Mouse (Mus musculus) E14TG2a.4 (cell line): ENCODE data around the gene Ptprh.
"Not testable (repeated sequence)": the region's sequence is repeated elsewhere in the genome, so short reads cannot be mapped to it uniquely, and the experiment has no call there.

Source experiments
- H3K27me3 ChIP-seq: 2 replicates; pipeline ENCODE4 v1.6.1; 2014; ENCODE audit warnings: low read length, control low read depth; ENCODE audit not compliant: insufficient read depth
- H3K36me3 ChIP-seq: 2 replicates; pipeline ENCODE4 v1.6.1; 2014; ENCODE audit warnings: low read length, control low read depth; ENCODE audit not compliant: insufficient read depth
- H3K4me1 ChIP-seq: replicated peaks from 2 replicates; pipeline ENCODE4 v1.6.1; 2014; ENCODE audit warnings: low read depth, low read length, control low read depth
- H3K4me3 ChIP-seq: replicated peaks from 2 replicates; pipeline ENCODE4 v1.5.1; 2014; ENCODE audit warnings: mild to moderate bottlenecking, low read length
- H3K9me3 ChIP-seq: 2 replicates; pipeline ENCODE4 v1.6.1; 2014; ENCODE audit warnings: low read length, control low read depth
- CTCF ChIP-seq: conservative IDR thresholded peaks from 2 replicates; pipeline ENCODE4 v1.5.1; 2014; ENCODE audit warnings: low read length
- NANOG ChIP-seq: IDR thresholded peaks from 2 replicates; pipeline ENCODE4 v1.6.1; 2014; ENCODE audit warnings: borderline replicate concordance, low read length, mixed read lengths
- POU5F1 ChIP-seq: IDR thresholded peaks from 2 replicates; pipeline ENCODE4 v1.6.1; 2014; ENCODE audit warnings: low read length, borderline replicate concordance

Ptprh gene

DNA sequence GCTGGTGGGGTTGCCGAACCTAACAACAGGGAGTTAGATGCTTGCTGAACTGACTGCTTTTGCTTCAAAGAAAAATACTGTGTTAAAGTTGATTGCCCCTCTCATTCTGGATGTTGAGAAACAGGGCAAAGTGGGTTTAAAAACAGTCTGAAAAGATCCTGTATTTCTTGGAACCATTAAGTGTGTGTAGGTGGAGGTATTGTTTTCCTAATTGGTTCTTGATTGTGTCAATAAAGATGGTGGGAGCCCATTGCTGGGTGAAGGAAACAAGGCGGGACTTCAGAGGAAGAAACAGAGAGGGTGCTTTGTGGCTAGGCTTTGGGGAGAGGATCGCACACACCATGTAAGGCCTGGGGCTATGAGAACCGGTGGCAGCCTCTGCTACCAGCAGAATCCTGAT, 66.7 kb downstream of the Ptprh start:
- no peaks in the 10 kb centered on the region for H3K27me3 ChIP-seq
- no peaks in the 10 kb centered on the region for H3K36me3 ChIP-seq
- peaks cover 13% of the 10 kb centered on the region for H3K9me3 ChIP-seq
- H3K4me1 ChIP-seq = peaks cover 69% of the 10 kb centered on the region
- TF ChIP-seq POU5F1 (no peak), CTCF (no peak), NANOG (no peak; the same call in 1 of the 2 replicates)
- H3K4me3 ChIP-seq = peak overlapping the region; percentile 53

- no peaks in the 10 kb centered on the region for H3K36me3 ChIP-seq
- 0 out of 2 replicates have a peak overlapping the region, but pooled peaks have one; percentile 29 for H3K4me3 ChIP-seq
- H3K9me3 ChIP-seq = peaks cover 13% of the 10 kb centered on the region
- no peaks in the 10 kb centered on the region for H3K27me3 ChIP-seq
- TF ChIP-seq CTCF (no peak), NANOG (peak; percentile 95), POU5F1 (peak; percentile 52; the same call in 1 of the 2 replicates)
- H3K4me1 ChIP-seq = peaks cover 76% of the 10 kb centered on the region
These were observed 67.5 kb downstream of the Ptprh start for GRCm38 (mm10) chr7:4536369-4536768.

DNA sequence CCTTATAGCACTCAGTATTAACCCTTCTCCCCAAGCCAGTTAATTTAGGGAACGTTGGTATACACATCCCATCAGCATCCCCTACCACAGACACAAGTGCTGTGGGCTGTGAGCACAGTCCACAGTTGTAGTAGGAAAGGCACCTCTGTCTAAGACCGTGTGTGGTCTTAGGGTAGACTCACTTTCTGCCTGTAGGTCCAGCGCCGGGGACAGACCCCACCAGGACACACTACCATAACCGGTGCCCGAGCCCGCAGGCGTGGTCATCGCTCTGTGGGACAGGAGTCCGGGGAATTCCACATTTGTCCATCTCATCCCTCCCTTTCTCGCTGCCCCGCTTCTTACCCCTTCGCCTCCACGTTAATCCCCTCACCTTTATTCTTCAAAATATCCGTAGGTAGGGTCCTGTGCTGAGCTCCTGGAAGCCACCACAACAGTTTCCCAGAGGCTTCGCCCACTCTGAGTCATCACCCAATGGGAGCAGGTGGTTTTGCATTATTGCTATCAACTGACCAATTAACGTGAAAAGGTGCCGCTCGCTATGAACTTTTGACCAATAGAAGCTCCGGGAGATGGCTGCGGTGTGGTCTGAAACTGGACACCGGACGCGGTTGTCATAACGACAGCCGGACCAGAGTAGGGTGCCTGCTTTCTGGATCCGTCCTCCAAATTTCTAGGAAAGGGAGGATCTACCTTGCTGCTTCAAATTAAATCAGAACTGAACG, 71.7 kb downstream of the Ptprh start, which contains the start of gene Dnaaf3:
Gene Dnaaf3 (minus strand): TSS at position 449 of the 725 bp plus-strand sequence.
- H3K27me3 ChIP-seq = no peaks in the 10 kb centered on the region
- TF ChIP-seq POU5F1 (no peak), NANOG (peak; percentile 17; the same call in 1 of the 2 replicates), CTCF (no peak)
- H3K4me3 ChIP-seq = peak within 1 kb of the TSS; percentile 79
- H3K36me3 ChIP-seq = no peaks in the 10 kb centered on the region
- H3K4me1 ChIP-seq = peaks cover 72% of the 10 kb centered on the region
- no peaks in the 10 kb centered on the region for H3K9me3 ChIP-seq

DNA sequence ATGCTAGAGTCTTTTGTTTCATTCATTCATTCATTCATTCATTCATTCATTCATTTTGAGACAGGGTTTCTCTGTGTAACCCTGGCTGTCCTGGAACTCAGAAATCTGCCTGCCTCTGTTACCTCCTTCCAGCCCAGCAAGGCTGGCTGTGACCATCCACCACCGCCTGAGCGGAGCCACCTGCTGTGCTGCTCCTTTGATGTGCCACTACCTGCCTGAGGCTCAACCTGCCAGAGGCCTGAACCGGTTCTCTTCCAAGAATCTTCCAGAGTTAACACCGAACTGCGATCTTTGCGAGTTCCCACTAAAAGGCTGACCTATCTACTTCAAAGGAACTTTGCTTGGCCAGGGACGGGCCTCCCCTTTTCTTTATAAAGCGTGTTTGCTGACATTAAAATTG, 73.7 kb downstream of the Ptprh start:
- not testable (repeated sequence) for H3K4me3 ChIP-seq, H3K27me3 ChIP-seq, H3K9me3 ChIP-seq, H3K36me3 ChIP-seq
- H3K4me1 ChIP-seq = peaks cover 68% of the 10 kb centered on the region

- 0 out of 2 replicates have a peak, but pooled peaks cover 3% of the 10 kb centered on the region for H3K9me3 ChIP-seq
- TF ChIP-seq POU5F1 (no peak), NANOG (no peak), CTCF (no peak)
- peaks cover 5% of the 10 kb centered on the region; the same call in 1 of the 2 replicates for H3K27me3 ChIP-seq
- H3K4me3 ChIP-seq = peak overlapping the region; percentile 73
- H3K36me3 ChIP-seq = peaks cover 4% of the 10 kb centered on the region
- peaks cover 72% of the 10 kb centered on the region for H3K4me1 ChIP-seq
These were observed 76.5 kb downstream of the Ptprh start for GRCm38 (mm10) chr7:4527302-4527689.

DNA sequence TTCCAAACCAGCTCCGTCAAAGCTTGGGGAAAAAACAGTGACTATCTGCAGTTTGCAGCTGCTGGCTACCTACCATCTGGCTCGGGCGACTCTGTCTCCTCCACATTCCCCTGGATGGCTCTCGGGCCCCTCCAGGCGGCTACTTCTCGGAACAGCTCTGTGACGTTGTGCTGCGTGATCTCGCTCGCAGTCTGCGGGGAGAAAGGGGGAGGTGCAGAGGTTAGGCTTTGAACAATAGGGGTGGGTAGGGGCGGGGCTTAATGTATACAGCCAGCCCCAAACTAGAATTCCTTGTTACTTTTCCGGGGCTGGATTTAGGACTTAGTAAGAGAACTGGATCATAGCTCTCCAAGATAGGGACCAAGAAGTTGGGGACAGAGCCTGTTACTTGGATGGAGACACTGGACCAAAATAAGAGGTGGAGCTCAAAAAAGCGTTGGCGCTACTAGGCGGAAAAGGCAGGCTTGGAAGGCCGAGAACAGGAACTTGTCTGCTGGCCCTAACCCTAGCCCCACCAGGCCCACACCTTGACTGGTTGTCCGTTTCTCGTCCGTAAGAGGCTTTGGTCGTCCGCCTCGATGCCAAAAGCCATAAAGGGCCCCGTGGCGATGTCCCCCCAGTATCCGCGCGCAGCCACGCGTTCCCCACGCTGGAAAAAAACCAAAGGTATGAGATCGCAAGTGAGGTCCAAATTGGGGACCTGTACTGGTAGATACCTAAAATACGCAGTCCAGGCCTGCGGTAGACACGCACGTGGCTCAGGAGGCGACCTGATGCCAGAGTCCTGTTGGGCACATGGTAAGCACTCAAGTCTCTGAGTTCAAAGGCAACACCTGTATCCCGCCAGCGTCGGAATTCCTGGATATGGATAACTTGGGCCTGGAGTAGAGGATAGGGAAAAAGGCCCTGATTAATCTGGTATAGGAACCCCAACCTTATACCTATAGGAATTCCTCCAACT, 77.2 kb downstream of the Ptprh start:
- H3K4me1 ChIP-seq = peaks cover 72% of the 10 kb centered on the region
- peak overlapping the region; percentile 73 for H3K4me3 ChIP-seq
- H3K36me3 ChIP-seq = peaks cover 4% of the 10 kb centered on the region
- H3K27me3 ChIP-seq = peaks cover 12% of the 10 kb centered on the region
- TF ChIP-seq CTCF (peak; percentile 61), POU5F1 (no peak)
- 0 out of 2 replicates have a peak, but pooled peaks cover 3% of the 10 kb centered on the region for H3K9me3 ChIP-seq

DNA sequence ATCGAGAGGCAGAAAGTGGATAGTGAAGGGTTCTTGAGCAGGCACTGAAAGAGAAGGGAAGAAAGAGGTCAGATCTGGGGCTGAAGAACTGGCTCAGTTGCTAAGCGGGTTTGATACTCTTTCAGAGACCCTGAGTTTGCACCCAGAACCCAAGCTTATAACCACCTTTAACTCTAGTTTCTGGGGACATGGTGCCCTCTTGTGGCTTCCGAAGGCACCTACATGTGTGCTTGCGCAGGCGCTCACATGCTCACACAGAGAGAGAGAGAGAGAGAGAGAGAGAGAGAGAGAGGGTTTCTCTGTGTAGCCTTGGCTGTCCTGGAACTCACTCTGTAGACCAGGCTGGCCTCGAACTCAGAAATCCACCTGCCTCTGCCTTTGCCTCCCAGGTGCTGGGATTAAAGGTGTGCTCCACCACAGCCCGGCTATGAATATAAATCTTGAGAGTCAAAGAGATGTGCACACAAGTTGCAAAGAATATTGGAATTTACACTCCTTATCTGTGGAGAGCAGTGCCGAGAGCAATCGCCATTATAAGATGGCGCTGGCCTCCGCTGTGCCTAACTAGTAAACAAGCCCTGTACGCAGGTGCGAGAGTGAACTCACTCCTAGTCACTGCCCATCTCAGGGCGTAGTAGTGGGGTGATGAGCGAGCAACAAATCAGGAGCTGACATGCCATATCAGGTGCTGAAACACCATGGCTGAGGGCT, 79.5 kb downstream of the Ptprh start, which contains the start of gene Tnni3:
Gene Tnni3 (minus strand): TSS at position 18 of the 711 bp plus-strand sequence.
- H3K4me1 ChIP-seq = peaks cover 67% of the 10 kb centered on the region
- peak; percentile 57 for TF ChIP-seq CTCF
- H3K9me3 ChIP-seq = not testable (repeated sequence)
- peak within 1 kb of the TSS; percentile 35 for H3K4me3 ChIP-seq
- peaks cover 26% of the 10 kb centered on the region for H3K27me3 ChIP-seq
- peaks cover 16% of the 10 kb centered on the region for H3K36me3 ChIP-seq
